Mouse (Mus musculus) hindbrain, embryonic 11.5 days (tissue): ENCODE data around the gene Peg12. TPM values are rescaled to one million over a fixed set of nuclear protein-coding genes. Genes with fewer than 3 reads are reported as not detected.
A peak's percentile ranks its signal among the peaks of the same experiment; 100 is the strongest.

ENCODE experiments used
- ATAC-seq: fragments of 200-750 bp; cut with Nextera tagmentation; 2 replicates; pipeline ENCODE4 v1.8.0; 2017; ENCODE audit warnings: mild to moderate bottlenecking, moderate TSS enrichment, moderate library complexity; ENCODE audit not compliant: low FRiP score
- DNase-seq: peaks from one replicate; pipeline ENCODE4 v3.0.0-alpha.2; 2015; ENCODE audit warnings: low spot score
- H3K27ac ChIP-seq: fragments of 300-500 bp; sonication (generic); 2 replicates; pipeline ENCODE4 v1.5.1; 2014; ENCODE audit warnings: mild to moderate bottlenecking, low read depth, low read length
- H3K27me3 ChIP-seq: fragments of 300-500 bp; sonication (generic); 2 replicates; pipeline ENCODE4 v1.6.1; 2014; ENCODE audit warnings: mild to moderate bottlenecking, low read length, moderate library complexity, mixed read lengths; ENCODE audit not compliant: control insufficient read depth, insufficient read depth
- H3K36me3 ChIP-seq: fragments of 300-500 bp; sonication (generic); 2 replicates; pipeline ENCODE4 v1.6.1; 2014; ENCODE audit warnings: mild to moderate bottlenecking, low read length, moderate library complexity, mixed read lengths; ENCODE audit not compliant: control insufficient read depth, insufficient read depth
- H3K4me1 ChIP-seq: fragments of 300-500 bp; sonication (generic); replicated peaks from 2 replicates; pipeline ENCODE4 v1.6.1; 2014; ENCODE audit warnings: low read length, mixed read lengths; ENCODE audit not compliant: control insufficient read depth, insufficient read depth
- H3K4me2 ChIP-seq: fragments of 300-500 bp; sonication (generic); replicated peaks from 2 replicates; pipeline ENCODE4 v1.6.1; 2014; ENCODE audit warnings: mild to moderate bottlenecking, low read depth, low read length
- H3K4me3 ChIP-seq: fragments of 300-500 bp; sonication (generic); 2 replicates; pipeline ENCODE4 v1.5.1; 2014; ENCODE audit warnings: low read depth, low read length
- H3K9ac ChIP-seq: fragments of 300-500 bp; sonication (generic); 2 replicates; pipeline ENCODE4 v1.6.1; 2014; ENCODE audit warnings: low read depth, low read length
- H3K9me3 ChIP-seq: fragments of 300-500 bp; sonication (generic); 2 replicates; pipeline ENCODE4 v1.6.1; 2016; ENCODE audit warnings: low read length; ENCODE audit not compliant: control insufficient read depth
- WGBS: fragments of 180-500 bp; shearing (Covaris S2); extraction: QIAGEN DNeasy Blood & Tissue Kit; methylation state at CpG from one replicate; pipeline ENCODE4 v1.1.7; 2014; 5-methylcytosine and 5-hydroxymethylcytosine counted together
- polyA plus RNA-seq: library from polyadenylated mRNA; unstranded; fragments of >200 nt; fragmentation: Nextera tagmentation; extraction: Ambion mirVana; gene quantifications from 2 replicates; pipeline ENCODE4 v1.2.1, GENCODE M21; 2014

The Peg12 gene
- polyA plus RNA-seq, 1 experiment from 2014 or later = 70.1 TPM

GRCm38 (mm10) chr7:62433243-62433642 is 31.1 kb downstream of the Peg12 start:
- H3K36me3 ChIP-seq = no peaks in the 10 kb centered on the region
- no peaks in the 10 kb centered on the region for H3K9me3 ChIP-seq
- DNase-seq (no peak), ATAC-seq (no peak)
- H3K4me1 ChIP-seq = no peaks in the 10 kb centered on the region
- no peak overlapping the region for H3K9ac ChIP-seq
- 20% methylated on average over 3 of the region's 3 CpGs for WGBS
- no peak overlapping the region for H3K4me3 ChIP-seq
- H3K4me2 ChIP-seq = no peak overlapping the region
- no peak overlapping the region for H3K27ac ChIP-seq
- H3K27me3 ChIP-seq = no peaks in the 10 kb centered on the region

GRCm38 (mm10) chr7:62428337-62428736 is 36.0 kb downstream of the Peg12 start:
- Histone ChIP-seq H3K36me3 (no peaks in the 10 kb centered on the region), H3K4me1 (no peaks in the 10 kb centered on the region), H3K9ac (no peak overlapping the region), H3K27me3 (no peaks in the 10 kb centered on the region), H3K4me2 (no peak overlapping the region; the same call in 1 of the 2 replicates), H3K9me3 (no peaks in the 10 kb centered on the region), H3K27ac (no peak overlapping the region), H3K4me3 (no peak overlapping the region)
- DNase-seq (peak; percentile 64), ATAC-seq (no peak)
- WGBS = 20% methylated on average over 8 of the region's 8 CpGs

- Histone ChIP-seq H3K27ac (peak overlapping the region; percentile 70; the same call in 1 of the 2 replicates), H3K4me2 (peak overlapping the region; percentile 14; the same call in 1 of the 2 replicates), H3K4me1 (no peaks in the 10 kb centered on the region), H3K9ac (no peak overlapping the region), H3K9me3 (no peaks in the 10 kb centered on the region), H3K36me3 (no peaks in the 10 kb centered on the region), H3K4me3 (peak overlapping the region; percentile 23), H3K27me3 (no peaks in the 10 kb centered on the region)
- DNase-seq (peak; percentile 58), ATAC-seq (peak; percentile 84)
- WGBS = 42% methylated on average over 4 of the region's 4 CpGs
Observed at GRCm38 (mm10) chr7:62423210-62423609, 41.1 kb downstream of the Peg12 start.

GRCm38 (mm10) chr7:62420566-62420965 is 43.7 kb downstream of the Peg12 start:
- Histone ChIP-seq H3K27ac (peak overlapping the region; percentile 95), H3K9me3 (no peaks in the 10 kb centered on the region), H3K4me3 (peak overlapping the region; percentile 69), H3K4me2 (peak overlapping the region; percentile 25), H3K9ac (peak overlapping the region; percentile 49; the same call in 1 of the 2 replicates), H3K27me3 (no peaks in the 10 kb centered on the region), H3K4me1 (no peaks in the 10 kb centered on the region), H3K36me3 (no peaks in the 10 kb centered on the region)
- DNase-seq (peak; percentile 67), ATAC-seq (peak; percentile 45; the same call in 1 of the 2 replicates)
- 49% methylated on average over 6 of the region's 6 CpGs for WGBS

- no peaks in the 10 kb centered on the region for H3K27me3 ChIP-seq
- ATAC-seq (peak; percentile 84), DNase-seq (peak; percentile 92)
- H3K36me3 ChIP-seq = no peaks in the 10 kb centered on the region
- H3K9ac ChIP-seq = peak within 1 kb of the TSS; percentile 90
- no peaks in the 10 kb centered on the region for H3K4me1 ChIP-seq
- H3K4me3 ChIP-seq = peak within 1 kb of the TSS; percentile 69
- H3K4me2 ChIP-seq = peak within 1 kb of the TSS; percentile 58
- WGBS = 25% methylated on average over 43 of the region's 49 CpGs
- no peaks in the 10 kb centered on the region for H3K9me3 ChIP-seq
- H3K27ac ChIP-seq = peak within 1 kb of the TSS; percentile 95
Observed at GRCm38 (mm10) chr7:62419493-62420360, 44.6 kb downstream of the Peg12 start, which contains the start of gene Mkrn3. TSS of gene Mkrn3 (minus strand) at chr7:62420139.

- Histone ChIP-seq H3K4me2 (peak overlapping the region; percentile 58), H3K9me3 (no peaks in the 10 kb centered on the region), H3K9ac (peak overlapping the region; percentile 80), H3K27me3 (no peaks in the 10 kb centered on the region), H3K36me3 (no peaks in the 10 kb centered on the region), H3K27ac (peak overlapping the region; percentile 95), H3K4me3 (peak overlapping the region; percentile 69), H3K4me1 (no peaks in the 10 kb centered on the region)
- no peak for DNase-seq
- no peak for ATAC-seq
- 53% methylated on average over 17 of the region's 17 CpGs for WGBS
Observed at GRCm38 (mm10) chr7:62419105-62419492, 45.2 kb downstream of the Peg12 start.

GRCm38 (mm10) chr7:62418346-62418745 is 46.0 kb downstream of the Peg12 start:
- 62% methylated on average over 9 of the region's 9 CpGs for WGBS

GRCm38 (mm10) chr7:62416173-62416572 is 48.1 kb downstream of the Peg12 start:
- peak overlapping the region; percentile 37; the same call in 1 of the 2 replicates for H3K9ac ChIP-seq
- ATAC-seq (peak; percentile 70), DNase-seq (peak; percentile 64)
- no peaks in the 10 kb centered on the region for H3K9me3 ChIP-seq
- peak overlapping the region; percentile 16; the same call in 1 of the 2 replicates for H3K4me3 ChIP-seq
- no peaks in the 10 kb centered on the region for H3K4me1 ChIP-seq
- H3K27me3 ChIP-seq = no peaks in the 10 kb centered on the region
- peak overlapping the region; percentile 89 for H3K27ac ChIP-seq
- H3K4me2 ChIP-seq = peak overlapping the region; percentile 19
- H3K36me3 ChIP-seq = no peaks in the 10 kb centered on the region

More at GRCm38 (mm10) chr7:62418346-62418745, 46.0 kb downstream of the Peg12 start:
- H3K4me3 ChIP-seq = peak overlapping the region; percentile 69
- no peaks in the 10 kb centered on the region for H3K9me3 ChIP-seq
- DNase-seq = peak; percentile 21
- peak overlapping the region; percentile 58 for H3K4me2 ChIP-seq
- ATAC-seq = no peak
- no peaks in the 10 kb centered on the region for H3K4me1 ChIP-seq
- peak overlapping the region; percentile 95 for H3K27ac ChIP-seq
- H3K9ac ChIP-seq = peak overlapping the region; percentile 80
- H3K36me3 ChIP-seq = no peaks in the 10 kb centered on the region
- no peaks in the 10 kb centered on the region for H3K27me3 ChIP-seq
